ENCODE assay signal across 8 mouse cellular contexts in genomic region chr14:20479291-20480194, GRCm38 (mm10). TPM values are rescaled to one million over a fixed set of nuclear protein-coding genes. Genes with fewer than 3 reads are reported as not detected.
A peak's percentile ranks its signal among the peaks of the same experiment; 100 is the strongest.
DNase-seq lines count a peak whose midpoint lies in the region; ATAC-seq and TF ChIP-seq lines count a peak whose summit lies in the region.

Gene Anxa7, minus strand, starts transcription at chr14:20480133.

- 1% methylated on average over 48 of the region's 48 CpGs for WGBS in hindbrain, embryonic 13.5 days

- ATAC-seq in Patski: peak; percentile 86
- peak; percentile 81 for ATAC-seq in hindbrain, embryonic 13.5 days (ENCODE audit: low FRiP score)

- peaks cover 10% of the 10 kb centered on the region for H3K36me3 ChIP-seq in hindbrain, embryonic 13.5 days

- CTCF ChIA-PET in Patski (lab: Charles Lee): interaction anchor here (1.0 kb wide), 1 partner anchor 10 kb away, joined by 4 read pairs; no protein-coding TSS in a partner anchor

- in situ Hi-C loops in Patski (cut with MboI; ENCODE audit: low pct_unique_long_range_greater_than_20kb): no loop called here

- no peak for DNase-seq in Patski (ENCODE audit: low read depth, low spot score)
- DNase-seq in cerebellum, postnatal 14 days: peak; percentile 70 to 74
- peak; percentile 40 to 61 for DNase-seq in frontal cortex, postnatal 14 days (ENCODE audit: low spot score in 2 of 2)
- peak; percentile 77 to 79 for DNase-seq in layer of hippocampus, postnatal 36 days
- peak; percentile 93 for DNase-seq in lung, postnatal 36 days
- DNase-seq in retina, postnatal 7 days (ENCODE audit: low read depth, low spot score): peak; percentile 45
- peak; percentile 77 for DNase-seq in urinary bladder, adult 2 months (ENCODE audit: low spot score)

- H3K4me2 ChIP-seq in hindbrain, embryonic 13.5 days: peak within 1 kb of the TSS; percentile 83

- peaks cover 8% of the 10 kb centered on the region; the same call in 1 of the 2 replicates for H3K4me1 ChIP-seq in hindbrain, embryonic 13.5 days (replicated peaks)

- no peak for TF ChIP-seq CTCF in Patski (IDR thresholded peaks at IDR 0.05)

- H3K4me3 ChIP-seq in hindbrain, embryonic 13.5 days: peak within 1 kb of the TSS; percentile 57

- peak within 1 kb of the TSS; percentile 68 for H3K9ac ChIP-seq in hindbrain, embryonic 13.5 days

- no peaks in the 10 kb centered on the region for H3K9me3 ChIP-seq in hindbrain, embryonic 13.5 days

- H3K27ac ChIP-seq in hindbrain, embryonic 13.5 days: no peak within 1 kb of the TSS

- no peaks in the 10 kb centered on the region for H3K27me3 ChIP-seq in Patski
- peaks cover 9% of the 10 kb centered on the region; the same call in 1 of the 2 replicates for H3K27me3 ChIP-seq in hindbrain, embryonic 13.5 days

- POLR2A ChIA-PET in Patski (lab: Charles Lee): interaction anchor here (0.9 kb wide), 2 partner anchors 12 to 58 kb away, joined by 3 read pairs; no protein-coding TSS in a partner anchor

RNA-seq across cellular contexts. Expression of gene Anxa7, which starts in this region (rescaled TPM):
- 111 TPM for polyA plus RNA-seq in Patski (2021)
- polyA plus RNA-seq in hindbrain, embryonic 13.5 days (2015; fragmentation: Nextera tagmentation; extraction: Ambion mirVana): 11.7 and 13.2 TPM in 2 replicates
- total RNA-seq in layer of hippocampus, postnatal 36 days (2021): 10 to 100 TPM; 68.0 to 69.7 TPM
- 136 and 140 TPM in 2 replicates for polyA plus RNA-seq in urinary bladder, adult 2 months (2012; rRNA removed)
